Mouse (Mus musculus) heart, adult 2 months (tissue): ENCODE results near the gene Itgb5.

ENCODE experiments used
- CTCF ChIP-seq: fragments of 200-600 bp; IDR thresholded peaks from 2 replicates; pipeline ENCODE4 v1.8.1; 2022; ENCODE audit warnings: antibody characterized with exemption, mild to moderate bottlenecking, moderate library complexity
- POLR2A ChIP-seq: fragments of 200-500 bp; IDR thresholded peaks from 2 replicates; pipeline ENCODE4 v1.6.1; 2011; ENCODE audit warnings: mild to moderate bottlenecking, low read depth, low read length, control low read depth; ENCODE audit not compliant: insufficient read depth

DNA sequence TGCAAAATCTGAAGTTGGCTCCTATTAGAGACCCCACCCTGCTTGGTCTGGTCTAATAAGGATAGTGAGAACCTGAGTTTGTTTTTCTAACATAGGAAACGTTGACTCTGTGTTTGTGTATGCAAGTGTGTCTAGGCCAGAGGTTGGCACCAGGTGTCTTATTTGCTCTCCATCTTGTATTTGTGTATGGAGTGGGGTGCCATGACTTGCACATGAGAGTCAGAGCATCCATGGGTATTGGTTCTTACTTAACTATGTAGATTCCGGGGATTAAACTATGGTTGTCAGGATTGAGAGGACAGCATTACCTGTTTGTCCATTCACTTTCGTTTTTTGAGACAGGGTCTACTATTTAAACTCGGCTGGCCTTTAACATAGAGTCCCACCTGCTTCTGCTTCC lies 123.5 kb downstream of the Itgb5 start:
- TF ChIP-seq CTCF (no peak), POLR2A (no peak)
